In the genomic region with DNA sequence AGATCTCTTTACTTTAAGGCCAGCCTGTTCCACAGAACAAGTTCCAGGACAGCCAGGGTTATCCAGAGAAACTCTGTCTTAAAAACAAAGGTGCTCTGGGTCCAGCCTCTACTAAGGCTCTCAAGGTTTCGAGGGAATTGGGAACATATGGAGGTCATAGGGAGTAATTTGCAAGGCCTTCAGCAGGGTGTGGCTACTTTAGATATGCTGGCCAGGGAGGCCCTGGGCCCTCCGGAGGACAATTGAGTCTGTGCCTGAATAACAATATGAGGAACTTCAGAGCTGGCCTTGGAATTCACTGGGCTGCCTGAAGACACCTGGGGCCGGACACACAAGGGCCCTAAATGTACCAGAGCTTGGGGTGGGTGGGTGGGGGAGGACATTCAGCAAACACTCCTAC, we compare ENCODE assay signal across 21 mouse cellular contexts. TPM values are rescaled to one million over a fixed set of nuclear protein-coding genes. Genes with fewer than 3 reads are reported as not detected.
DNase-seq lines count a peak whose midpoint lies in the region; ATAC-seq and TF ChIP-seq lines count a peak whose summit lies in the region.
"Had no signal": no experiment of that assay in that cellular context is flagged by ENCODE, and none has a peak within 500 bp of the region (broad histone marks: within the 10 kb centered on the region; RNA-seq: fewer than 3 reads in every experiment).

No protein-coding gene starts in this region.

- H3K27me3 ChIP-seq in liver, postnatal 0 days (ENCODE audit: insufficient read depth, low read length): peaks cover 5% of the 10 kb centered on the region; the same call in 1 of the 2 replicates
- H3K27me3 ChIP-seq in liver, embryonic 14.5 days (ENCODE audit: control insufficient read depth, insufficient read depth, low read length): no peaks in the 10 kb centered on the region; the same call in 1 of the 2 replicates

- no peaks in the 10 kb centered on the region for H3K9me3 ChIP-seq in liver, postnatal 0 days (ENCODE audit: low read length)
- H3K9me3 ChIP-seq in liver, embryonic 14.5 days (ENCODE audit: control insufficient read depth, low read length): no peaks in the 10 kb centered on the region
- H3K9me3 ChIP-seq: embryonic facial prominence, embryonic 10.5 days; G1E; heart, embryonic 10.5 days; heart, embryonic 15.5 days; hindbrain, embryonic 13.5 days had no signal

- ATAC-seq in liver, postnatal 0 days: no peak
- no peak for ATAC-seq in liver, embryonic 14.5 days (ENCODE audit: insufficient read depth)
- no peak for ATAC-seq in megakaryocyte-erythroid progenitor cell, adult 5-6 weeks (replicated peaks; ENCODE audit: low FRiP score, low TSS enrichment, poor library complexity, severe bottlenecking)
- ATAC-seq: activated CD4-positive, CD25-positive, alpha-beta regulatory T cell, adult 4 months; forebrain, embryonic 14.5 days had no signal

- TF ChIP-seq CTCF in liver, postnatal 0 days (IDR thresholded peaks at IDR 0.05; ENCODE audit: low read depth): no peak
- TF ChIP-seq CTCF in liver, embryonic 14.5 days (IDR thresholded peaks at IDR 0.05; ENCODE audit: low read depth): no peak

- H3K9ac ChIP-seq in liver, postnatal 0 days (replicated peaks): no peak overlapping the region
- peak overlapping the region; percentile 37 for H3K9ac ChIP-seq in liver, embryonic 14.5 days (replicated peaks)
- H3K9ac ChIP-seq: heart, embryonic 15.5 days; hindbrain, embryonic 13.5 days had no signal

- peak; percentile 37 for DNase-seq in liver
- DNase-seq in liver, postnatal 0 days: no peak
- DNase-seq in R1 (ENCODE audit: low read depth, low spot score): peak; percentile 47
- no peak for DNase-seq in liver, embryonic 14.5 days (ENCODE audit: low read depth in 3 of 3, low spot score in 3 of 3)
- DNase-seq in MN1 (ENCODE audit: low spot score): no peak
- no peak for DNase-seq in right cerebral cortex, adult 18-20 months
- DNase-seq: adrenal gland, postnatal 25 days; cerebellum, adult 18-20 months; cerebellum, adult 9-11 months; gastrocnemius, adult 2 months; gastrocnemius, postnatal 36 days; heart, adult 11 months; heart, postnatal 14 days had no signal

- no peak overlapping the region for H3K27ac ChIP-seq in liver, postnatal 0 days (ENCODE audit: low read depth)
- peak overlapping the region; percentile 52 for H3K27ac ChIP-seq in liver, embryonic 14.5 days
- H3K27ac ChIP-seq: embryonic facial prominence, embryonic 10.5 days; gastrocnemius, adult 2 months; heart, embryonic 10.5 days; heart, embryonic 15.5 days; hindbrain, embryonic 13.5 days had no signal

- no peak overlapping the region for H3K4me2 ChIP-seq in liver, postnatal 0 days (ENCODE audit: low read depth, low read length)
- peak overlapping the region; percentile 42; the same call in 1 of the 2 replicates for H3K4me2 ChIP-seq in liver, embryonic 14.5 days (ENCODE audit: low read depth)
- H3K4me2 ChIP-seq: heart, embryonic 15.5 days; hindbrain, embryonic 13.5 days had no signal

- H3K36me3 ChIP-seq in liver, postnatal 0 days (replicated peaks; ENCODE audit: insufficient read depth, low read length): no peaks in the 10 kb centered on the region; the same call in none of the 2 replicates
- peaks cover 3% of the 10 kb centered on the region for H3K36me3 ChIP-seq in liver, embryonic 14.5 days (replicated peaks; ENCODE audit: control insufficient read depth, insufficient read depth, low read depth)

- TF ChIP-seq EP300 in liver, postnatal 0 days (IDR thresholded peaks at IDR 0.05; ENCODE audit: low read depth): no peak
- no peak for TF ChIP-seq EP300 in liver, embryonic 14.5 days (IDR thresholded peaks at IDR 0.05; ENCODE audit: low read depth)

- WGBS in liver, postnatal 0 days (ENCODE audit: insufficient replicate concordance): 56% methylated on average over 3 of the region's 3 CpGs
- WGBS in liver, embryonic 14.5 days (ENCODE audit: insufficient replicate concordance): 33% methylated on average over 3 of the region's 3 CpGs

- H3K4me3 ChIP-seq in liver, postnatal 0 days (ENCODE audit: low read depth, low read length): no peak overlapping the region
- H3K4me3 ChIP-seq in liver, embryonic 14.5 days (ENCODE audit: insufficient read depth in 1 of 2, low read depth in 2 of 2, low read length in 2 of 2): no peak overlapping the region
- H3K4me3 ChIP-seq: embryonic facial prominence, embryonic 10.5 days; gastrocnemius, adult 2 months; heart, embryonic 10.5 days; heart, embryonic 15.5 days; hindbrain, embryonic 13.5 days had no signal

- H3K4me1 ChIP-seq in liver, postnatal 0 days (ENCODE audit: insufficient read depth): peaks cover 48% of the 10 kb centered on the region
- peaks cover 40 to 41% of the 10 kb centered on the region in 2 experiments for H3K4me1 ChIP-seq in liver, embryonic 14.5 days (replicated peaks; ENCODE audit: control insufficient read depth in 2 of 2, insufficient read depth in 2 of 2, low read length in 1 of 2)

RNA-seq across cellular contexts. Expression of gene Zfp296, which starts 1.5 kb away (rescaled TPM):
- polyA plus RNA-seq in liver, postnatal 0 days (2015; fragmentation: Nextera tagmentation; extraction: Ambion mirVana): 0.89 and 1.2 TPM in 2 replicates
- 0.66 and 0.96 TPM in 2 replicates for polyA plus RNA-seq in liver, embryonic 14.5 days (2012; rRNA removed)
- polyA plus RNA-seq in liver, embryonic 14.5 days (2014; fragmentation: Nextera tagmentation; extraction: Ambion mirVana): 0.38 and 0.41 TPM in 2 replicates
- 0.47 and 4.2 TPM in 2 replicates for total RNA-seq in megakaryocyte-erythroid progenitor cell, adult 5-6 weeks (2014; fragmentation: Nextera tagmentation)
- total RNA-seq in megakaryocyte-erythroid progenitor cell, adult 5-6 weeks (2017): 3.2 and 3.9 TPM in 2 replicates

RNA-seq across cellular contexts. Expression of gene Gemin7, which starts 1.8 kb away (rescaled TPM):
- 61.7 and 66.9 TPM in 2 replicates for polyA plus RNA-seq in liver, postnatal 0 days (2015; fragmentation: Nextera tagmentation; extraction: Ambion mirVana)
- 34.8 and 39.6 TPM in 2 replicates for polyA plus RNA-seq in liver, embryonic 14.5 days (2012; rRNA removed)
- 83.1 and 91.6 TPM in 2 replicates for polyA plus RNA-seq in liver, embryonic 14.5 days (2014; fragmentation: Nextera tagmentation; extraction: Ambion mirVana)
- total RNA-seq in megakaryocyte-erythroid progenitor cell, adult 5-6 weeks (2014; fragmentation: Nextera tagmentation): 60.3 and 70.0 TPM in 2 replicates
- total RNA-seq in megakaryocyte-erythroid progenitor cell, adult 5-6 weeks (2017): 24.1 and 25.1 TPM in 2 replicates

RNA-seq across cellular contexts. Expression of gene Ppp1r37, which starts 12.7 kb away (rescaled TPM):
- polyA plus RNA-seq in liver, postnatal 0 days (2015; fragmentation: Nextera tagmentation; extraction: Ambion mirVana): 8.1 and 8.3 TPM in 2 replicates
- polyA plus RNA-seq in liver, embryonic 14.5 days (2012; rRNA removed): 21.8 and 27.0 TPM in 2 replicates
- polyA plus RNA-seq in liver, embryonic 14.5 days (2014; fragmentation: Nextera tagmentation; extraction: Ambion mirVana): 1.5 and 2.0 TPM in 2 replicates
- total RNA-seq in megakaryocyte-erythroid progenitor cell, adult 5-6 weeks (2014; fragmentation: Nextera tagmentation): 27.7 and 37.2 TPM in 2 replicates
- total RNA-seq in megakaryocyte-erythroid progenitor cell, adult 5-6 weeks (2017): 14.6 and 14.7 TPM in 2 replicates

RNA-seq across cellular contexts. Expression of gene Clasrp, which starts 28.7 kb away (rescaled TPM):
- 7.6 and 8.1 TPM in 2 replicates for polyA plus RNA-seq in liver, postnatal 0 days (2015; fragmentation: Nextera tagmentation; extraction: Ambion mirVana)
- polyA plus RNA-seq in liver, embryonic 14.5 days (2012; rRNA removed): 21.3 and 23.3 TPM in 2 replicates
- polyA plus RNA-seq in liver, embryonic 14.5 days (2014; fragmentation: Nextera tagmentation; extraction: Ambion mirVana): 7.5 and 8.6 TPM in 2 replicates
- 44.9 and 53.1 TPM in 2 replicates for total RNA-seq in megakaryocyte-erythroid progenitor cell, adult 5-6 weeks (2014; fragmentation: Nextera tagmentation)
- total RNA-seq in megakaryocyte-erythroid progenitor cell, adult 5-6 weeks (2017): 33.9 and 48.3 TPM in 2 replicates

RNA-seq across cellular contexts. Expression of gene Relb, which starts 53.7 kb away (rescaled TPM):
- 2.2 and 2.3 TPM in 2 replicates for polyA plus RNA-seq in liver, postnatal 0 days (2015; fragmentation: Nextera tagmentation; extraction: Ambion mirVana)
- polyA plus RNA-seq in liver, embryonic 14.5 days (2012; rRNA removed): 1.0 and 1.1 TPM in 2 replicates
- polyA plus RNA-seq in liver, embryonic 14.5 days (2014; fragmentation: Nextera tagmentation; extraction: Ambion mirVana): 0.89 and 1.2 TPM in 2 replicates
- total RNA-seq in megakaryocyte-erythroid progenitor cell, adult 5-6 weeks (2014; fragmentation: Nextera tagmentation): 3.8 TPM in 1 of 2 replicates, not detected in the other
- total RNA-seq in megakaryocyte-erythroid progenitor cell, adult 5-6 weeks (2017): 0.47 and 0.69 TPM in 2 replicates

Comparison
In these comparisons a context has a peak if more than half of its experiments do, and no peak if none do; other contexts are left out.
1. DNase-seq: peak in liver (single experiment) and R1 (single experiment); none in liver, postnatal 0 days (single experiment), liver, embryonic 14.5 days (0 of 3), MN1 (single experiment) and right cerebral cortex, adult 18-20 months (single experiment).